Mouse (Mus musculus): ENCODE data around the gene Zfp811.
"Not testable (repeated sequence)": the region's sequence is repeated elsewhere in the genome, so short reads cannot be mapped to it uniquely, and the experiment has no call there.

Zfp811 gene

GRCm38 (mm10) chr17:32809544-32810374 is at the start of gene Zfp811:
Zfp811 (minus strand) TSS chr17:32809931.
- peak; percentile 94 for DNase-seq (ENCODE audit: low read depth, low spot score)

- not testable (repeated sequence) for DNase-seq (ENCODE audit: low read depth, low spot score)
These were observed 47.0 kb upstream of the Zfp811 start for GRCm38 (mm10) chr17:32856713-32857112.

GRCm38 (mm10) chr17:32851581-32851980 is 41.9 kb upstream of the Zfp811 start:
- DNase-seq (ENCODE audit: low read depth, low spot score) = no peak

GRCm38 (mm10) chr17:32841388-32841787 is 31.7 kb upstream of the Zfp811 start:
- DNase-seq (ENCODE audit: low read depth, low spot score) = no peak

GRCm38 (mm10) chr17:32839083-32839802 is 29.5 kb upstream of the Zfp811 start:
- DNase-seq (ENCODE audit: low read depth, low spot score) = peak; percentile 12

GRCm38 (mm10) chr17:32830418-32830782 is 20.7 kb upstream of the Zfp811 start:
- no peak for DNase-seq (ENCODE audit: low read depth, low spot score)

- peak; percentile 98 for DNase-seq (ENCODE audit: low read depth, low spot score)
These were observed 20.0 kb upstream of the Zfp811 start, which contains the start of gene Zfp799 for GRCm38 (mm10) chr17:32829540-32830417. Zfp799 (minus strand) TSS chr17:32830261.

- no peak for DNase-seq (ENCODE audit: low read depth, low spot score)
These were observed 6.5 kb upstream of the Zfp811 start for GRCm38 (mm10) chr17:32816074-32816784.

GRCm38 (mm10) chr17:32814136-32814535 is 4.4 kb upstream of the Zfp811 start:
- DNase-seq (ENCODE audit: low read depth, low spot score) = no peak

GRCm38 (mm10) chr17:32810648-32811047 is 917 bp upstream of the Zfp811 start:
- DNase-seq (ENCODE audit: low read depth, low spot score) = no peak

GRCm38 (mm10) chr17:32808921-32809320 is 810 bp downstream of the Zfp811 start:
- DNase-seq (ENCODE audit: low read depth, low spot score) = no peak

- no peak for DNase-seq (ENCODE audit: low read depth, low spot score)
These were observed 20.5 kb downstream of the Zfp811 start for GRCm38 (mm10) chr17:32789244-32789643.

GRCm38 (mm10) chr17:32788576-32788975 is 21.2 kb downstream of the Zfp811 start:
- DNase-seq (ENCODE audit: low read depth, low spot score) = no peak

GRCm38 (mm10) chr17:32788094-32788559 is 21.6 kb downstream of the Zfp811 start, which contains the start of gene Zfp871:
Zfp871 (minus strand) TSS chr17:32788287.
- DNase-seq (ENCODE audit: low read depth, low spot score) = peak; percentile 98

GRCm38 (mm10) chr17:32787436-32788093 is 22.2 kb downstream of the Zfp811 start:
- no peak for DNase-seq (ENCODE audit: low read depth, low spot score)

GRCm38 (mm10) chr17:32786944-32787343 is 22.8 kb downstream of the Zfp811 start:
- no peak for DNase-seq (ENCODE audit: low read depth, low spot score)

GRCm38 (mm10) chr17:32785656-32786055 is 24.1 kb downstream of the Zfp811 start:
- no peak for DNase-seq (ENCODE audit: low read depth, low spot score)

GRCm38 (mm10) chr17:32777564-32777963 is 32.2 kb downstream of the Zfp811 start:
- DNase-seq (ENCODE audit: low read depth, low spot score) = no peak

- DNase-seq (ENCODE audit: low read depth, low spot score) = peak; percentile 59
These were observed 38.5 kb downstream of the Zfp811 start for GRCm38 (mm10) chr17:32771213-32771612.

GRCm38 (mm10) chr17:32766422-32766821 is 43.3 kb downstream of the Zfp811 start:
- DNase-seq (ENCODE audit: low read depth, low spot score) = peak; percentile 75

All from brain, adult 2 months (tissue).